Mouse (Mus musculus) c-Kit-negative CD71-positive TER-119-positive erythroid progenitor cells, embryonic 14.5 days (primary cell): Measurements from ENCODE around the gene Sh3bp4.

Experiments used
- DNase-seq: peaks from one replicate; pipeline ENCODE4 v3.0.0-alpha.2; 2013; ENCODE audit warnings: low read depth, low spot score

Sh3bp4 gene

DNA sequence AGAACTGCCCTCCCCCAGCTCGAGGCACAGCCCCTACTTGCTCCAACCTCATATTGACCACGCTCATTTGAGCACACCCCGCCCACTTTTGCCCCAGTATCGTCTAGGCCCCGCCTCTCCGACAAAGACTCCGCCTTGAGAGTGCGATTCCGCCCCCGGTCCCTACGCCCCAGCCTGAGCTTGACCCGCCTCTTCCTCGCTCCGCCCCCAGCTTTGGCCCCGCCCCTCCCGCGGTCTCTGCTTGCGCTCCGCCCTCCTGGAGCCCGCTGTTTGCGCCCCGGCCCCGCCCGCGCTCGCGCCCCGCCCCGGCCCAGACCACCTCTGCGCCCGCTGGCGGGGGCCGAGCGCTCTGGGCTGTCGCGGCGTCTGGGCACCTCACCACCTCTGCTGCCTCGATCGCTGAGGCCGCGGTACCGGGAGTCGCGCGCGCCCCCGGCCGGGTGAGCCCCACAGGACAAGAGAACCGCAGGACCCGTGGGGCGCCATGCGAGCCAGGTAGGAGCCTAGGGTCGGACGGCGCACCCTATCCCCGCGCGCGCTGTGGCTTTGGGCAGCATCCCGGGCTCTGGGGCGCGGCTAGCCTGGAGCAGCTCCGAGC, at the start of gene Sh3bp4:
Gene Sh3bp4, plus strand, starts transcription at position 313 of the 598 bp plus-strand sequence.
- peak; percentile 25 for DNase-seq

DNA sequence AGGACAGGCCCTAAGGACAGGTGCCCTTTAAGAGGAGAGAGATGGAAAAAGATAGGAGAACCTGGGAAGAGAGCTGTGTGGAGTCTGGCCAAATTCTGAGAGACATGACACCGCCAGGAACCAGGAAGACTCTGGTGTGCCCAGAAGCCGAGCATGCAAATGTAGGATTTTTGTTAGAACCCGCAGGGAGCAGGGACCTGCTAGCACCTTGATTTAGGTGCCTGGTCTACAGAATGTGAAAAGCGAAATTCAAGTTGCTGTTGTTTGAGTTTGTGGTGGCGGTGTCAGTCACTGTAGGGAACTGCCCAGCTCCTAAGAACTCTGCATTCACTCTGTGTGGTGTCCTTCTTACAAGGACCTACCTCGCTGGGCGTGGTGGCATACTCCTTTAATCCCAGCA, 47.2 kb upstream of the Sh3bp4 start:
- DNase-seq = no peak

GRCm38 (mm10) chr1:89024696-89025612, 45.3 kb upstream of the Sh3bp4 start:
- no peak for DNase-seq

- DNase-seq = no peak
These were observed 44.2 kb upstream of the Sh3bp4 start for GRCm38 (mm10) chr1:89026040-89026439.

- DNase-seq = no peak
These were observed 40.9 kb upstream of the Sh3bp4 start for GRCm38 (mm10) chr1:89029136-89029927.

DNA sequence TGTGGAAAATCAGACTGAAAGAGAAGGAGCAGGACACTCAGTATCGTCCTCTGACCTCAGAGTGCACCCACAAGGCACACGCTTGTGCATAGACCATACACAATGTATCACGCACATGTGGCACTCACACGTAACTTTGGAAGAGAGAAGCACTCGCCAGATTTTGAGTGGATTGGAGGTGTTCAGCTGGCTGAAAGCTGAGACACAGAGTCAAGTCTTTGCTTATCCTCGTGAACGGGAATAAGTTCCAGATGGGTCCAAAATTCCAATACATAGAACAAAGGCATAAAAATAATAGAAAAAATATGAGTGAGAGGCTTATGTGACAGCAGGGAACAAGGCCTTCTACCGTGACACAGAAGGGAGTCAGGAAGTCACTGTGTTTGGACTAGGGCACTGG, 36.6 kb upstream of the Sh3bp4 start:
- DNase-seq = no peak

DNA sequence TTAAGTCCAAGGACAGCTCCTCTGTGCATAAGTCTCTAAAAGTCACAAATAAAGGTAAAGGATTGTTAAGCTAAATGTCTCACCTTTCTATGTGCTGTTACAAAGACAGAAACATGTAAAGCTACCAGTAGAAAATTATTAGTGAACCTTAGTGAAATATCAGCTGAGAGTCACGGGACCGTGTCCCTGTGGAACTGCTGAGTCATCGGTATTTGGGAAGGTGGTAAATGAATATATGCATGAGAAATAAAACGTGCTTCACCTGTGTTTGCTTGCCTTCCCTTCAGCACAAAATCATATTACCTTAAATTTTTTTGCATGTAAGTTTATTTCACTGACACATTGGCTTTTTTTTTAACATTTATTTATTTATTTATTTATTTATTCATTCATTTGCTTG, 36.2 kb upstream of the Sh3bp4 start:
- DNase-seq = no peak

DNA sequence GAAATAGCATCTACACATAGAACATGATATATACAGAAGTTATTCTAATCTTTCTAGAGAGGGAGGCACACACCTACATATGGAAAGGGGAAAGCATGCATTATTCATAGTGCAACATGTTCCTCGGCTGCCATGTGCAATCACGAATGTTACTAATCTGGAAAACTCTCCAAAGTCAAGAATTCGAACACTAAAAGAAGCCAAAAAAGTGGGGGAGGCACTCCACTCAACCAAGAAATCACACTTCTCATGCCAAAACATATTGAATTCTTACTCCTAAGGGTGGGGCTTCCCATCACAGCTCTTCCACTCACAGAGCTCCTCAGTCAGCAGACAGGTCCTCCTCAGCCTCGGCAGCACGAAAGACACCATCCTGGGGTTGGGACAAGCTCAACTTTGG, 35.1 kb upstream of the Sh3bp4 start:
- no peak for DNase-seq

- no peak for DNase-seq
These were observed 30.4 kb upstream of the Sh3bp4 start for GRCm38 (mm10) chr1:89039836-89040235.

DNA sequence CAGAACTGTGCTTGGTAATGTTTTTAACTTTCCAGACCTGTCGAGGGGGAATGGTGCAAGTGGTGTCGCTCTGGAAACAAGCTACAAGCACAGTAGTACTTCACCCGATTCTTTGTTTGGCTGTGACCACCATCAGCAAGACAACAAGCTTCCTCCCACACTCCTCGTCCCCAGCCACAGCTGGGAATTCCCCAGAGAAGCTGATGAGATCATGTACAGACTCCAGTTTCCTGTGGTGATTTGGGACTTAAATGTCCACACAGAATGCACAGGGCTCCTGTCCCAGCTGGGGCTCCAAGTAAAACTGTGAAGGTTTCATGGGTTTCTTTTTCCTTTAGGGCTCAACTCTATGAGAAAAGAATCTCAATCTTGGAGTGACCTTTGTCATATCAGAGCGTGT, 28.9 kb upstream of the Sh3bp4 start:
- DNase-seq = no peak

GRCm38 (mm10) chr1:89042081-89042480, 28.1 kb upstream of the Sh3bp4 start:
- DNase-seq = no peak

DNA sequence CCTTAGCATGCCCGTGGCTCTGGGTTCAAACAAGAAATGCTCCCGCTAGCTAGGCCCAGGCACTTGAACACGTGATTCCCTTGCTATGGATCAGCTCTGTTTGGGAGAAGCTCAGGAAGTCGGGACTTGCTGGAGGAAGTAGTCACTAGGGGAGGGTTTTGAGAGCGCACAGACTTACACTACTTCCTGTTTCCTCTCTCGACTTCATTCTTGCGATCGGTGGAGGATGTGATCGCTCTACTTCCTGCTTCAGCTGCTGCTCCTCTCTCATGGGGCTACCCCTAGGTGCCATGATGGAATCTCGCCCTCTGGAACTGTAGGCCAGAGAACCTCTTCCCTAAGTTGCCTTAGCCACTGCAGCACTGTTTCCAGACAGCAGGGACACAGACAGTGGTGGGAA, 27.3 kb upstream of the Sh3bp4 start:
- DNase-seq = no peak

DNA sequence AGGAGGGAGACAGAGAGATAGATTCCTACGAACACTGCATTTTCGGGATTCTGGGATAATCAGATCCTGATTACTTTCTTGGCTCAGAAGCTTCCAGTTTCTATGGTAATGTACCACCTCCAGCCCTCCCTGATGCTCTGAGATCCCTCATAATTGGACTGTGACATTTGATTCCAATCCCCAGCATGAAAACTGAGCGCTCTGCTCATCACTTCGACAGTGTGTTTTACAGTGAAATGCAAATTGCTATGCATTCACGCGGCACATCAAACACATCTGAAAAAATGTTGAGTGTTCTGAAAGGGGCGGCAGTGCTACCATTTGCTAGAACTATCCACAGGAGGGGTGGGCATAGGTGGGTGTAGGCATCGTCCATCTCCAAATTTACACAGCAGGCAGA, 24.8 kb upstream of the Sh3bp4 start:
- no peak for DNase-seq

GRCm38 (mm10) chr1:89049506-89049905, 20.7 kb upstream of the Sh3bp4 start:
- DNase-seq = no peak

DNA sequence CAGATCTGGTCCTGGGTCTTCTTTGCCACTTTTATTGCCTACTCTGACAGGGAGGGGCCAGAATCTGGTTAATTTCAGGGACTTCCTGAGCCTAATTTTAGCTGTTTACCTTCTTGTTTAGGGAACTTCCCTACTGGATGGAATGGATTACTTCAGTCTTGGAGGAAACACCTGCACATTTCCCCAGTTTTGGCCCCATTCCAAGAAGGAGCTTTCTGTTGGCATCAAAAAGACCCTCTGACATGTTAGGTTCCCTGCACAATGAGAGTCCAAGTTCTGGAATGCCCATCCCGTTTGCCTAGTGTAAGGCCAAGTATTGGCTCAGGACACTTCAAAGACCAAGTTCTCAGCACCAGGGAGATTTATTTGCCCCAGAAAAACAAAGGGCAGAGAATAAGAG, 14.0 kb upstream of the Sh3bp4 start:
- no peak for DNase-seq

DNA sequence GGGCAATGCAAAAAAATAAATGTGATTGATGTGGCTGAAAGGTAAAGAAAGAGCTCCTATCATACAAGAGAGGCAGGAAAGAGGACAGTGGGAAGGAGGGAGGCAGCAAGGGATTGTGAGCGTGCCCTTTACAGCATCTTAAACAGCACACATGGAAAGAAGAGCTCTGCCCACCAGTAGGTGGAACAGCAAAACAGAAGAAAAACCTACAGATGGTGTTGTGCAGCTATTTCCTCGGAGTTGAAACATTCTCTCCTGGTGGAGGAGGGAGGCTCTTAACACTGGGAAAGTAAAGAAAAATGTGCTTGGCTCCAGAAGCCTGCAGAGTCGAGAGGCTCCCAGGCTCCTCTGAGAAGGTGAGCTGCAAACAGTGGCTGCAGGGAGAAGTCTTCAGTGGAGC, 12.8 kb upstream of the Sh3bp4 start:
- no peak for DNase-seq

GRCm38 (mm10) chr1:89058011-89058410, 12.2 kb upstream of the Sh3bp4 start:
- DNase-seq = no peak

DNA sequence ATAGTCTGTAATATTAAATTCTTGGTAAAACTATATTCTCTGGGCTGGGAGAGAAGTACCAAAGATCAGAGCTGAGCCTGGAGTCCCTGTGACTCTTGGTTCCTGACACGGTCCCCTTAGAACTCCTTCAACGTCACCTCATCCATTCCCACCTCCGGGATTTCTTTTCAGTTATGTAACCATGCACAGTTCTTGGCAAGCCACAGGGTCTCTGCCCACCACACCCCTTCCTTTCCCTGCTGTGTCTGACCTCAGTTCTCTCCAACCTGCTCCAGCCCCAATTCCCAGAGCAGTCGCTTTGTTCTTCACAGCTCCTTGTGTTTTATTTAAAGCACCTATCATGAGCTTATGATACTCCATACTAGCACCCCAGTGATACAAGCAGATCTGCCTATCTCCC, 7.2 kb upstream of the Sh3bp4 start:
- no peak for DNase-seq

DNA sequence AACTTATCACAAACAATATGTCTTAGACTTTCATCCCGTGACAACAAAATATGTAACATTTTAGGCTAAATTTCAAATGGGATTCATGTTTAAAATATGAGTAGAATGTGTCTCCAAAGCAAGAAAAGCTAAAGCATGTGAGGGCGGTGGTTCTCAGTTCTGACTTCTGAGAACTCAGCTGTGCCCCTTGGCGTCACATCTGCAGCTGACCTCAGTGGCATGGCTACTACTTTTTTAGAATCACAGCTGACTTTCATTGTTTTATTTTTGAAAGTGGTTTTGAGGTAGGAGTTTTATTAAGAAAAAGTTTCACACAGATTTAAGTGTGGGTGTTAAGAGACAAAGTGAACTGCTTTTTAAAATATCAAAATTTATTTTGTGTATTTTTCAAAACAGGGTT, 6.4 kb upstream of the Sh3bp4 start:
- DNase-seq = no peak

DNA sequence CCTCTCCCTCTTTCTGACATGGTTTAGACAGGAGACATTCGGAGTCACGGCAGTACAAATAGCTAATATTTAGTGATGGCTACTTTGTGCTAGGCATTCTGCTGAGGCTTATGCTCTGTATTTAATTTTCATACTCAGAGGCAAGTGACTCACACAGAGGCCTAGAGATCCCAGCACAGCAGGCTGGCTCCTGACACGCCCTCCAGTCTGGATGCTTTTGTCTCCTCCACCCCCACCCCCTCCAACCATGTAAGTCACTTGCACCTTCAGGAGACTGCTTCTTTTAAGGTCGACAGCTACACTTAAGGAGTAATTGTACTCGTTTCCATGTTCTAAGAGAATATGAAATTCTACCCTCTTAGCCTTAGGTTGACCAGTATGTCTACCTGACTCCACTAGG, 1.4 kb upstream of the Sh3bp4 start:
- DNase-seq = no peak

DNA sequence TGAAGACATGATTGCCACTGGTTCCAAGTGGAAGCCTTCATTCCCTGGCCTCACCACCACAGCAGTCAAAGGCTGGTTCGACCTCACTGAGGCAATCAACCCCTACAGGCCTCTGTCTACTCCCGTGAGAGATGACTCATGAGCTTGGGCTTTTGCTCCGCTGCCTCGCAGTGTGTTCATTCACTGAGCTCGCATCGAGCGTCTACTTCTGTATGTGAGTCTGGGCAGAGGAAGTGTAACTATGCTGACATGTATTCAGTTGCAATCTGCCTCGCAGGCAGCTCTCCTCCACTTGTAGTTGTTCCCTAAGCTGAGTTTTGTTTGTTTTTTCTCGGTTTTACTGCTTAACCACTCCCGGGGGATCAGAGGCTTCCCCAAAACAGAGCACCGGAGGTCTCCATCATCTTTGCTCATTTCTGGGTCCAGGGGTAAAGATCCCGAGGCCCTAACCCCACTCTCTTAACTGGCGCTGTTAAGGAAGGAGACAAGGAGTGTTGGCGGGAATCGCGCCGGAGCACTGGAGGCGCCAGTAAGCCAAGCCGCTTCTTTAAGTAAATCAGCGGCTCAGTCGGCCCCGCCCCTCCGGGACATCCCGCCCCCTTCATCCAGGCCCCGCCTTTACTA, 624 bp upstream of the Sh3bp4 start:
- DNase-seq = no peak

DNA sequence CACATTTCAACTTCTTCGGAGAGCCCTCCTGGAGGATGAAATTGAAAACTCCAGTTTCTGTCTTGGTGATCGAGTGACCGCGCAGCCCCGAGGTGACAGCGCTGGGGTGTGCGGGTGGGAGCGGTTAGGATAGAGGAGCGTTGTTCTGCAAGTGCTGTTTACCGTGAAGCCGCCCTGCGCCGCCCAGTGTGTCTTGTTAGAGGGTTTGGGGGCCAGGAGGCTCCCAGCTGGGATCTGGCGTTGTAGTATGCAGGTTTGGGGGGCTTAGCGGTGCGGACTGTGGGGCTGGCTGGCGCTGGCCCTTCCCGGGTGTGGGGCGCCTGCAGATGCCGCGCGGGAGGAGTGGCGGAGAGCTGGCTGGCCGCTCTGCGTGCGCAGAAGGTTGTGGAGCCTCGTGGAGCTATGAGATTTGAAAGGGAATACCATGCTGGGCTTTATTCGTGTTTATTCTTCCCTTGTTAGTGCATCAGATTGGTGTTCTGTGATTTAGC, 701 bp downstream of the Sh3bp4 start:
- no peak for DNase-seq
